Mouse (Mus musculus) stomach, postnatal 0 days (tissue): ENCODE data around the gene Cblb. TPM values are rescaled to one million over a fixed set of nuclear protein-coding genes. Genes with fewer than 3 reads are reported as not detected.

Source experiments
- ATAC-seq: fragments of 200-750 bp; cut with Nextera tagmentation; 2 replicates; pipeline ENCODE4 v1.8.0; 2017; ENCODE audit not compliant: low FRiP score, low TSS enrichment
- DNase-seq: peaks from one replicate; pipeline ENCODE4 v3.0.0-alpha.2; 2016; ENCODE audit warnings: low spot score
- H3K27ac ChIP-seq: fragments of 300-500 bp; sonication (generic); replicated peaks from 2 replicates; pipeline ENCODE4 v1.5.1; 2014; ENCODE audit warnings: mild to moderate bottlenecking, control low read depth
- H3K27me3 ChIP-seq: fragments of 300-500 bp; sonication (generic); 2 replicates; pipeline ENCODE4 v1.6.1; 2014; ENCODE audit warnings: low read length; ENCODE audit not compliant: control insufficient read depth, insufficient read depth
- H3K36me3 ChIP-seq: fragments of 300-500 bp; sonication (generic); 2 replicates; pipeline ENCODE4 v1.6.1; 2014; ENCODE audit warnings: low read length, mixed read lengths; ENCODE audit not compliant: control insufficient read depth, insufficient read depth
- H3K4me1 ChIP-seq: fragments of 300-500 bp; sonication (generic); replicated peaks from 2 replicates; pipeline ENCODE4 v1.6.1; 2014; ENCODE audit warnings: antibody characterized with exemption; ENCODE audit not compliant: control insufficient read depth, insufficient read depth
- H3K4me2 ChIP-seq: fragments of 300-500 bp; sonication (generic); replicated peaks from 2 replicates; pipeline ENCODE4 v1.6.1; 2014; ENCODE audit warnings: low read depth, mild to moderate bottlenecking, control low read depth, moderate library complexity
- H3K4me3 ChIP-seq: fragments of 300-500 bp; sonication (generic); 2 replicates; pipeline ENCODE4 v1.5.1; 2014; ENCODE audit warnings: low read depth, low read length, control low read depth
- H3K9ac ChIP-seq: fragments of 300-500 bp; sonication (generic); 2 replicates; pipeline ENCODE4 v1.6.1; 2014; ENCODE audit warnings: mild to moderate bottlenecking, low read length, control low read depth, mixed read lengths
- H3K9me3 ChIP-seq: fragments of 300-500 bp; sonication (generic); 2 replicates; pipeline ENCODE4 v1.6.1; 2016; ENCODE audit warnings: low read length; ENCODE audit not compliant: control insufficient read depth
- CTCF ChIP-seq: IDR thresholded peaks from 2 replicates; pipeline ENCODE4 v1.5.1; 2016; ENCODE audit warnings: antibody characterized with exemption, low read depth, mild to moderate bottlenecking, moderate library complexity
- EP300 ChIP-seq: optimal IDR thresholded peaks from 2 replicates; pipeline ENCODE3; 2016; ENCODE audit warnings: antibody characterized with exemption
- WGBS: fragments of 180-500 bp; shearing (Covaris S2); extraction: QIAGEN DNeasy Blood & Tissue Kit; methylation state at CpG from one replicate; pipeline ENCODE4 v1.1.7; 2014; 5-methylcytosine and 5-hydroxymethylcytosine counted together
- polyA plus RNA-seq: library from polyadenylated mRNA; unstranded; fragments of >200 nt; fragmentation: Nextera tagmentation; extraction: Ambion mirVana; gene quantifications from 2 replicates; pipeline ENCODE4 v1.2.1, GENCODE M21; 2015

Gene Cblb
- polyA plus RNA-seq, 1 experiment from 2014 or later: 4.0 TPM

- H3K4me2 ChIP-seq: no peak overlapping the region
- no peak overlapping the region for H3K4me3 ChIP-seq
- no peaks in the 10 kb centered on the region for H3K36me3 ChIP-seq
- H3K9ac ChIP-seq: no peak overlapping the region
- H3K4me1 ChIP-seq: no peaks in the 10 kb centered on the region
- no peaks in the 10 kb centered on the region for H3K9me3 ChIP-seq
- no peak overlapping the region for H3K27ac ChIP-seq
- H3K27me3 ChIP-seq: no peaks in the 10 kb centered on the region
- ATAC-seq (no peak), DNase-seq (no peak)
- 86% methylated on average over 4 of the region's 4 CpGs for WGBS
- TF ChIP-seq CTCF: no peak
- no peak for TF ChIP-seq EP300
These were observed 94.9 kb downstream of the Cblb start for GRCm38 (mm10) chr16:52125896-52126295.

GRCm38 (mm10) chr16:52129357-52129905 lies 98.4 kb downstream of the Cblb start:
- TF ChIP-seq CTCF (no peak), EP300 (no peak)
- 66% methylated on average over 5 of the region's 5 CpGs for WGBS
- Histone ChIP-seq H3K4me1 (no peaks in the 10 kb centered on the region), H3K36me3 (no peaks in the 10 kb centered on the region), H3K9ac (no peak overlapping the region), H3K27me3 (no peaks in the 10 kb centered on the region), H3K27ac (no peak overlapping the region), H3K4me3 (no peak overlapping the region), H3K4me2 (no peak overlapping the region), H3K9me3 (no peaks in the 10 kb centered on the region)
- no peak for DNase-seq
- no peak for ATAC-seq

GRCm38 (mm10) chr16:52132808-52133490 lies 101.9 kb downstream of the Cblb start:
- TF ChIP-seq CTCF: no peak
- no peak for TF ChIP-seq EP300
- Histone ChIP-seq H3K27me3 (no peaks in the 10 kb centered on the region), H3K4me2 (no peak overlapping the region), H3K9ac (no peak overlapping the region), H3K36me3 (no peaks in the 10 kb centered on the region), H3K9me3 (no peaks in the 10 kb centered on the region), H3K4me1 (peaks cover 4% of the 10 kb centered on the region; the same call in 1 of the 2 replicates), H3K27ac (no peak overlapping the region; the same call in 1 of the 2 replicates), H3K4me3 (no peak overlapping the region)
- ATAC-seq: peak; percentile 83
- DNase-seq: peak; percentile 61
- WGBS: 65% methylated on average over 11 of the region's 11 CpGs

- Histone ChIP-seq H3K27ac (0 out of 2 replicates have a peak overlapping the region, but pooled peaks have one; percentile 31), H3K9ac (no peak overlapping the region), H3K9me3 (no peaks in the 10 kb centered on the region), H3K27me3 (no peaks in the 10 kb centered on the region), H3K36me3 (no peaks in the 10 kb centered on the region), H3K4me2 (no peak overlapping the region), H3K4me1 (peaks cover 4% of the 10 kb centered on the region; the same call in 1 of the 2 replicates), H3K4me3 (no peak overlapping the region)
- ATAC-seq (peak; percentile 75), DNase-seq (peak; percentile 22)
- 37% methylated on average over 11 of the region's 11 CpGs for WGBS
- TF ChIP-seq CTCF: no peak
- TF ChIP-seq EP300: no peak
These were observed 103.7 kb downstream of the Cblb start for GRCm38 (mm10) chr16:52134631-52135227.

- Histone ChIP-seq H3K9me3 (no peaks in the 10 kb centered on the region), H3K4me1 (peaks cover 4% of the 10 kb centered on the region; the same call in 1 of the 2 replicates), H3K27me3 (no peaks in the 10 kb centered on the region), H3K27ac (no peak overlapping the region), H3K4me2 (no peak overlapping the region), H3K9ac (no peak overlapping the region), H3K4me3 (no peak overlapping the region), H3K36me3 (no peaks in the 10 kb centered on the region)
- no peak for DNase-seq
- 62% methylated on average over 9 of the region's 9 CpGs for WGBS
- peak; percentile 73 for ATAC-seq
- TF ChIP-seq EP300: no peak
- TF ChIP-seq CTCF: no peak
These were observed 104.8 kb downstream of the Cblb start for GRCm38 (mm10) chr16:52135689-52136390.
